Mouse (Mus musculus) B cell, adult 67 days (primary cell): ENCODE measurements around the gene Msrb3. TPM values are rescaled to one million over a fixed set of nuclear protein-coding genes. Genes with fewer than 3 reads are reported as not detected.

Experiments
- total RNA-seq, 2 experiments: library from RNA; stranded (reverse); gene quantifications; 4 replicates each; pipeline ENCODE4 v1.2.4; 2023

Msrb3 gene
- total RNA-seq = not detected

GRCm38 (mm10) chr10:120898785-120899762, at the start of gene Msrb3:
Msrb3 (minus strand) TSS chr10:120899101.

Other genes starting within 250 kb of the Msrb3 start
- gene Lemd3, start 80.2 kb upstream of the Msrb3 start, total RNA-seq = 10 to 100 TPM; 35.8 to 38.3 TPM
- not detected for gene Wif1, start 134.9 kb upstream of the Msrb3 start, total RNA-seq